Mouse (Mus musculus): ENCODE results near the gene Gmcl1. TPM values are rescaled to one million over a fixed set of nuclear protein-coding genes. Genes with fewer than 3 reads are reported as not detected.

The Gmcl1 gene
- polyA plus RNA-seq, 1 experiment from 2014 or later, result 30.0 TPM

GRCm38 (mm10) chr6:86696213-86696612, 37.0 kb downstream of the Gmcl1 start:
- no peak for ATAC-seq (ENCODE audit: low FRiP score, low TSS enrichment)
- Histone ChIP-seq H3K27ac (ENCODE audit: low read length) (no peak overlapping the region), H3K27me3 (ENCODE audit: insufficient read depth, low read length) (no peaks in the 10 kb centered on the region), H3K4me3 (ENCODE audit: low read length) (no peak overlapping the region), H3K9me3 (ENCODE audit: low read length) (no peaks in the 10 kb centered on the region), H3K9ac (replicated peaks; ENCODE audit: low read length) (no peak overlapping the region), H3K4me2 (replicated peaks; ENCODE audit: low read depth, low read length) (no peak overlapping the region), H3K36me3 (ENCODE audit: insufficient read depth, low read length) (peaks cover 34% of the 10 kb centered on the region), H3K4me1 (ENCODE audit: insufficient read depth, low read length) (no peaks in the 10 kb centered on the region)
- 89% methylated on average over 10 of the region's 10 CpGs for WGBS

GRCm38 (mm10) chr6:86694465-86694864, 38.7 kb downstream of the Gmcl1 start:
- H3K4me3 ChIP-seq (ENCODE audit: low read length), result no peak overlapping the region
- H3K4me1 ChIP-seq (ENCODE audit: insufficient read depth, low read length), result no peaks in the 10 kb centered on the region
- no peak for ATAC-seq (ENCODE audit: low FRiP score, low TSS enrichment)
- peaks cover 33% of the 10 kb centered on the region for H3K36me3 ChIP-seq (ENCODE audit: insufficient read depth, low read length)
- no peak overlapping the region for H3K9ac ChIP-seq (replicated peaks; ENCODE audit: low read length)
- no peak overlapping the region for H3K27ac ChIP-seq (ENCODE audit: low read length)
- no peaks in the 10 kb centered on the region for H3K27me3 ChIP-seq (ENCODE audit: insufficient read depth, low read length)
- no peaks in the 10 kb centered on the region for H3K9me3 ChIP-seq (ENCODE audit: low read length)
- H3K4me2 ChIP-seq (replicated peaks; ENCODE audit: low read depth, low read length), result no peak overlapping the region

- Histone ChIP-seq H3K4me2 (replicated peaks; ENCODE audit: low read depth, low read length) (no peak overlapping the region), H3K9me3 (ENCODE audit: low read length) (no peaks in the 10 kb centered on the region), H3K36me3 (ENCODE audit: insufficient read depth, low read length) (peaks cover 18% of the 10 kb centered on the region), H3K4me1 (ENCODE audit: insufficient read depth, low read length) (no peaks in the 10 kb centered on the region), H3K4me3 (ENCODE audit: low read length) (no peak overlapping the region), H3K27me3 (ENCODE audit: insufficient read depth, low read length) (no peaks in the 10 kb centered on the region), H3K27ac (ENCODE audit: low read length) (no peak overlapping the region), H3K9ac (replicated peaks; ENCODE audit: low read length) (no peak overlapping the region)
- ATAC-seq (ENCODE audit: low FRiP score, low TSS enrichment), result no peak
- 94% methylated on average over 3 of the region's 3 CpGs for WGBS
Measured at GRCm38 (mm10) chr6:86689671-86690070, 43.5 kb downstream of the Gmcl1 start.

- WGBS, result 69% methylated on average over 1 of the region's 1 CpGs
- Histone ChIP-seq H3K4me1 (ENCODE audit: insufficient read depth, low read length) (peaks cover 9% of the 10 kb centered on the region), H3K9me3 (ENCODE audit: low read length) (no peaks in the 10 kb centered on the region), H3K4me3 (ENCODE audit: low read length) (no peak overlapping the region), H3K27me3 (ENCODE audit: insufficient read depth, low read length) (no peaks in the 10 kb centered on the region), H3K9ac (replicated peaks; ENCODE audit: low read length) (no peak overlapping the region), H3K27ac (ENCODE audit: low read length) (no peak overlapping the region), H3K36me3 (ENCODE audit: insufficient read depth, low read length) (peaks cover 20% of the 10 kb centered on the region), H3K4me2 (replicated peaks; ENCODE audit: low read depth, low read length) (no peak overlapping the region)
- ATAC-seq (ENCODE audit: low FRiP score, low TSS enrichment), result no peak
Measured at GRCm38 (mm10) chr6:86686971-86687370, 46.2 kb downstream of the Gmcl1 start.

GRCm38 (mm10) chr6:86684655-86685011, 48.5 kb downstream of the Gmcl1 start:
- Histone ChIP-seq H3K9me3 (ENCODE audit: low read length) (no peaks in the 10 kb centered on the region), H3K27ac (ENCODE audit: low read length) (peak overlapping the region; percentile 64; the same call in 1 of the 2 replicates), H3K4me3 (ENCODE audit: low read length) (peak overlapping the region; percentile 82), H3K36me3 (ENCODE audit: insufficient read depth, low read length) (peaks cover 29% of the 10 kb centered on the region), H3K27me3 (ENCODE audit: insufficient read depth, low read length) (no peaks in the 10 kb centered on the region), H3K4me2 (replicated peaks; ENCODE audit: low read depth, low read length) (peak overlapping the region; percentile 55), H3K9ac (replicated peaks; ENCODE audit: low read length) (peak overlapping the region; percentile 84), H3K4me1 (ENCODE audit: insufficient read depth, low read length) (peaks cover 9% of the 10 kb centered on the region)
- WGBS, result 38% methylated on average over 12 of the region's 12 CpGs
- ATAC-seq (ENCODE audit: low FRiP score, low TSS enrichment), result peak; percentile 60; the same call in 1 of the 2 replicates

- WGBS, result 3% methylated on average over 36 of the region's 36 CpGs
- ATAC-seq (ENCODE audit: low FRiP score, low TSS enrichment), result peak; percentile 90
- H3K9ac ChIP-seq (replicated peaks; ENCODE audit: low read length), result peak within 1 kb of the TSS; percentile 84
- peak within 1 kb of the TSS; percentile 82 for H3K4me3 ChIP-seq (ENCODE audit: low read length)
- H3K9me3 ChIP-seq (ENCODE audit: low read length), result no peaks in the 10 kb centered on the region
- peak within 1 kb of the TSS; percentile 85 for H3K4me2 ChIP-seq (replicated peaks; ENCODE audit: low read depth, low read length)
- H3K27me3 ChIP-seq (ENCODE audit: insufficient read depth, low read length), result no peaks in the 10 kb centered on the region
- H3K36me3 ChIP-seq (ENCODE audit: insufficient read depth, low read length), result peaks cover 34% of the 10 kb centered on the region
- H3K27ac ChIP-seq (ENCODE audit: low read length), result peak within 1 kb of the TSS; percentile 64
- peaks cover 11% of the 10 kb centered on the region for H3K4me1 ChIP-seq (ENCODE audit: insufficient read depth, low read length)
Measured at GRCm38 (mm10) chr6:86683872-86684654, 49.1 kb downstream of the Gmcl1 start, which contains the start of gene Snrnp27. Gene Snrnp27 (minus strand): TSS chr6:86684522.

GRCm38 (mm10) chr6:86681289-86681688, 51.9 kb downstream of the Gmcl1 start:
- H3K9ac ChIP-seq (replicated peaks; ENCODE audit: low read length), result no peak overlapping the region
- H3K36me3 ChIP-seq (ENCODE audit: insufficient read depth, low read length), result peaks cover 46% of the 10 kb centered on the region
- ATAC-seq (ENCODE audit: low FRiP score, low TSS enrichment), result no peak
- H3K27me3 ChIP-seq (ENCODE audit: insufficient read depth, low read length), result no peaks in the 10 kb centered on the region
- WGBS, result 91% methylated on average over 3 of the region's 3 CpGs
- peaks cover 36% of the 10 kb centered on the region for H3K4me1 ChIP-seq (ENCODE audit: insufficient read depth, low read length)
- no peak overlapping the region for H3K4me2 ChIP-seq (replicated peaks; ENCODE audit: low read depth, low read length)
- no peak overlapping the region for H3K27ac ChIP-seq (ENCODE audit: low read length)
- H3K9me3 ChIP-seq (ENCODE audit: low read length), result no peaks in the 10 kb centered on the region
- H3K4me3 ChIP-seq (ENCODE audit: low read length), result no peak overlapping the region

GRCm38 (mm10) chr6:86678341-86678740, 54.8 kb downstream of the Gmcl1 start:
- Histone ChIP-seq H3K4me2 (replicated peaks; ENCODE audit: low read depth, low read length) (no peak overlapping the region), H3K36me3 (ENCODE audit: insufficient read depth, low read length) (peaks cover 59% of the 10 kb centered on the region), H3K9me3 (ENCODE audit: low read length) (no peaks in the 10 kb centered on the region), H3K27ac (ENCODE audit: low read length) (peak overlapping the region; percentile 81), H3K27me3 (ENCODE audit: insufficient read depth, low read length) (no peaks in the 10 kb centered on the region), H3K4me3 (ENCODE audit: low read length) (no peak overlapping the region), H3K9ac (replicated peaks; ENCODE audit: low read length) (no peak overlapping the region), H3K4me1 (ENCODE audit: insufficient read depth, low read length) (peaks cover 31% of the 10 kb centered on the region)
- ATAC-seq (ENCODE audit: low FRiP score, low TSS enrichment), result peak; percentile 93
- WGBS, result 28% methylated on average over 6 of the region's 6 CpGs

GRCm38 (mm10) chr6:86670873-86671272, 62.3 kb downstream of the Gmcl1 start:
- no peak overlapping the region for H3K4me3 ChIP-seq (ENCODE audit: low read length)
- no peaks in the 10 kb centered on the region for H3K27me3 ChIP-seq (ENCODE audit: insufficient read depth, low read length)
- no peak for ATAC-seq (ENCODE audit: low FRiP score, low TSS enrichment)
- no peaks in the 10 kb centered on the region for H3K9me3 ChIP-seq (ENCODE audit: low read length)
- 17% methylated on average over 2 of the region's 2 CpGs for WGBS
- H3K4me2 ChIP-seq (replicated peaks; ENCODE audit: low read depth, low read length), result no peak overlapping the region
- peaks cover 30% of the 10 kb centered on the region; the same call in 1 of the 2 replicates for H3K36me3 ChIP-seq (ENCODE audit: insufficient read depth, low read length)
- no peak overlapping the region for H3K27ac ChIP-seq (ENCODE audit: low read length)
- peaks cover 10% of the 10 kb centered on the region; the same call in 1 of the 2 replicates for H3K4me1 ChIP-seq (ENCODE audit: insufficient read depth, low read length)
- H3K9ac ChIP-seq (replicated peaks; ENCODE audit: low read length), result no peak overlapping the region

GRCm38 (mm10) chr6:86669240-86669727, 63.9 kb downstream of the Gmcl1 start:
- no peaks in the 10 kb centered on the region for H3K9me3 ChIP-seq (ENCODE audit: low read length)

More at GRCm38 (mm10) chr6:86669240-86669727, 63.9 kb downstream of the Gmcl1 start:
- Histone ChIP-seq H3K27ac (ENCODE audit: low read length) (peak overlapping the region; percentile 70), H3K36me3 (ENCODE audit: insufficient read depth, low read length) (peaks cover 22% of the 10 kb centered on the region; the same call in 1 of the 2 replicates), H3K4me3 (ENCODE audit: low read length) (peak overlapping the region; percentile 85), H3K9ac (replicated peaks; ENCODE audit: low read length) (peak overlapping the region; percentile 74), H3K4me1 (ENCODE audit: insufficient read depth, low read length) (peaks cover 10% of the 10 kb centered on the region; the same call in 1 of the 2 replicates), H3K27me3 (ENCODE audit: insufficient read depth, low read length) (no peaks in the 10 kb centered on the region), H3K4me2 (replicated peaks; ENCODE audit: low read depth, low read length) (peak overlapping the region; percentile 87)
- under 1% methylated on average over 36 of the region's 37 CpGs for WGBS
- ATAC-seq (ENCODE audit: low FRiP score, low TSS enrichment), result peak; percentile 100
